Mouse (Mus musculus) limb, embryonic 14.5 days (tissue): ENCODE measurements around the gene Vsig10. TPM values are rescaled to one million over a fixed set of nuclear protein-coding genes. Genes with fewer than 3 reads are reported as not detected.

ENCODE experiments used
- ATAC-seq: fragments of 200-750 bp; cut with Nextera tagmentation; 2 replicates; pipeline ENCODE4 v1.8.0; 2017; ENCODE audit warnings: low read depth, moderate number of reproducible peaks, moderate TSS enrichment; ENCODE audit not compliant: low FRiP score
- DNase-seq: peaks from one replicate; pipeline ENCODE4 v3.0.0-alpha.2; 2015; ENCODE audit warnings: low spot score
- H3K27ac ChIP-seq: fragments of 300-500 bp; sonication (generic); replicated peaks from 2 replicates; pipeline ENCODE4 v1.5.1; 2014; ENCODE audit warnings: low read depth, mild to moderate bottlenecking, low read length, moderate library complexity, mixed read lengths
- H3K27me3 ChIP-seq: fragments of 300-500 bp; sonication (generic); 2 replicates; pipeline ENCODE4 v1.6.1; 2014; ENCODE audit warnings: low read length, mixed read lengths; ENCODE audit not compliant: control insufficient read depth, insufficient read depth
- H3K36me3 ChIP-seq: fragments of 300-500 bp; sonication (generic); 2 replicates; pipeline ENCODE4 v1.6.1; 2014; ENCODE audit warnings: mild to moderate bottlenecking, low read length, moderate library complexity, mixed read lengths; ENCODE audit not compliant: control insufficient read depth, insufficient read depth
- H3K4me1 ChIP-seq: fragments of 300-500 bp; sonication (generic); 2 replicates; pipeline ENCODE4 v1.6.1; 2014; ENCODE audit warnings: antibody characterized with exemption, low read length, mixed read lengths; ENCODE audit not compliant: control insufficient read depth, insufficient read depth
- H3K4me2 ChIP-seq: fragments of 300-500 bp; sonication (generic); replicated peaks from 2 replicates; pipeline ENCODE4 v1.6.1; 2014; ENCODE audit warnings: low read depth, mild to moderate bottlenecking, low read length, moderate library complexity; ENCODE audit not compliant: severe bottlenecking
- H3K4me3 ChIP-seq: fragments of 300-500 bp; sonication (generic); replicated peaks from 2 replicates; pipeline ENCODE4 v1.5.1; 2014; ENCODE audit warnings: low read length
- H3K9ac ChIP-seq: fragments of 300-500 bp; sonication (generic); 2 replicates; pipeline ENCODE4 v1.6.1; 2014; ENCODE audit warnings: mild to moderate bottlenecking, low read depth, low read length, moderate library complexity; ENCODE audit not compliant: severe bottlenecking
- H3K9me3 ChIP-seq: fragments of 300-500 bp; sonication (generic); 2 replicates; pipeline ENCODE4 v1.6.1; 2016; ENCODE audit warnings: low read length; ENCODE audit not compliant: control insufficient read depth
- POLR2A ChIP-seq: fragments of 200-500 bp; IDR thresholded peaks from 2 replicates; pipeline ENCODE4 v1.8.0; 2012; ENCODE audit warnings: inconsistent platforms, mild to moderate bottlenecking, moderate library complexity, borderline replicate concordance; ENCODE audit not compliant: insufficient read depth, insufficient read length; ENCODE audit errors: extremely low read depth
- WGBS: fragments of 180-500 bp; shearing (Covaris S2); extraction: QIAGEN DNeasy Blood & Tissue Kit; methylation state at CpG from one replicate; pipeline ENCODE4 v1.1.7; 2014; 5-methylcytosine and 5-hydroxymethylcytosine counted together
- polyA plus RNA-seq, 2 experiments: library from polyadenylated mRNA; depleted of rRNA in 1 of 2; stranded (reverse) in 1 of 2; unstranded in 1 of 2; fragments of >200 nt; fragmentation: Nextera tagmentation in 1 of 2; extraction: Ambion mirVana in 1 of 2; gene quantifications; 2 replicates each; pipeline versions ENCODE4 v1.2.1 to v1.2.3; 2012 to 2014

Vsig10 gene
- polyA plus RNA-seq, 2 experiments, result 4.5 to 10.3 TPM

DNA sequence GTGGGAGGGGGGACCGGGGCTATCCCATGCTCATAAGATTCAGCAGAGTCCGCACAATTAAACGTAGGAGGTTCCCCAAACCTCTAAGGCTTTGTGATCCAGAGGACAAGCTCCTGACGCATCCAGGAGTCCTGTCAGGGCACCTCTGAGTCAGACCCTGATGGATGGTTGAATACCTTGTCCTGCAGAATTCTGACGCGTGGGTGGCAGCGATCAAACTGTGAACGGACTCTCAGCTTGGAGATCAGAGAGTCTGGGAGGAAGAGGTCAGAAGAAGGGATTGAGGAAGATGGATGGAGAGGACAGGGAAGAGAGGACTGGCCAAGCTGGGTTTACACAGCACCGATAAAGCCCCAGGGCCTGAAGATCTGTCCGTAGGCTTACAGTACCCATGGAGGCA, 5.0 kb upstream of the Vsig10 start:
- Histone ChIP-seq H3K4me1 (peaks cover 9% of the 10 kb centered on the region), H3K36me3 (no peaks in the 10 kb centered on the region), H3K27ac (peak overlapping the region; percentile 41; the same call in 1 of the 2 replicates), H3K4me2 (peak overlapping the region; percentile 43), H3K4me3 (peak overlapping the region; percentile 22), H3K9ac (no peak overlapping the region), H3K9me3 (no peaks in the 10 kb centered on the region), H3K27me3 (no peaks in the 10 kb centered on the region)
- TF ChIP-seq POLR2A, result no peak
- 29% methylated on average over 10 of the region's 10 CpGs for WGBS
- ATAC-seq, result no peak
- no peak for DNase-seq

DNA sequence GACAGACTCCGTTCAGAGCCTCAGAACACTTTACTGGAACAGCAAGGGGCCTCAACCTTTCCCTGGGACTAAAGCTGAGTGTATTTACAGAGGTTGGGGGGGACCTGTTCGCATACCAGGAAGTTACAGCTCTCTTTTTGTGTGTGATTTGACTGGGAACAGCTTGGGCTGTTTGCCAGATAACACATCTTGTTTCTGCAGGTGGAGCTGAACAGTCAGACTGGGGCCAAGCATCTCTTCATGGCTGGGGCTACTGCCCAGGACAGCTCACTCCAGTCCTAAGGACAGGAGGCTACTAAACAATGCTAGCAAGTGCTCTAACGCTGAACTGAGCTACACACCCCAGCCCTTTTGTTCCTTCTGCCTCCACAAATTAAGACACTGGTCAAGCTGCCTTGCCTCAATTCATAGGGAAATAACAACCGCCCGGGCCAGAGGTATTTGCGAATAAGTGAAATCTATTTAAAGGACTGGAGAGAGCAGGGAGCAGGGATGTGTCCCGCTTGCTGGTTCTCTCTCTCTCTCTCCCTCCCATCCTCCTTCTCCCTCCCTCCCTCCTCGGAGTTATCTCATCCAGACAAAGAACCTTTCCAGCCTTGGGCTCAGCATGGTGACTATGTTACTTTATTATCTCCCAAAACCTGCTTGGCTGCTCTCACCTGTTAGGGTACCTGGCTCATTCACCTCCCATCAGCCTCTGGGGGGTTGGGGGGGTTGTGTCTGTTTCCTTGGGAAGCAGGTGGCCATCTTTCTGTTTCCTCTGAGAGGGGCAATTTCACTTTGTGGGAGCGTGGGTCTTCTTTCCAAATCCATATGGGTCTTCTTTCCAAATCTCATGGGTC, 4.1 kb upstream of the Vsig10 start:
- TF ChIP-seq POLR2A, result no peak
- ATAC-seq (peak; percentile 24; the same call in 1 of the 2 replicates), DNase-seq (peak; percentile 58)
- Histone ChIP-seq H3K27ac (0 out of 2 replicates have a peak overlapping the region, but pooled peaks have one; percentile 41), H3K9me3 (no peaks in the 10 kb centered on the region), H3K27me3 (no peaks in the 10 kb centered on the region), H3K4me2 (peak overlapping the region; percentile 43; the same call in 1 of the 2 replicates), H3K4me1 (peaks cover 9% of the 10 kb centered on the region), H3K36me3 (no peaks in the 10 kb centered on the region), H3K9ac (no peak overlapping the region), H3K4me3 (no peak overlapping the region)
- WGBS, result 25% methylated on average over 9 of the region's 9 CpGs

DNA sequence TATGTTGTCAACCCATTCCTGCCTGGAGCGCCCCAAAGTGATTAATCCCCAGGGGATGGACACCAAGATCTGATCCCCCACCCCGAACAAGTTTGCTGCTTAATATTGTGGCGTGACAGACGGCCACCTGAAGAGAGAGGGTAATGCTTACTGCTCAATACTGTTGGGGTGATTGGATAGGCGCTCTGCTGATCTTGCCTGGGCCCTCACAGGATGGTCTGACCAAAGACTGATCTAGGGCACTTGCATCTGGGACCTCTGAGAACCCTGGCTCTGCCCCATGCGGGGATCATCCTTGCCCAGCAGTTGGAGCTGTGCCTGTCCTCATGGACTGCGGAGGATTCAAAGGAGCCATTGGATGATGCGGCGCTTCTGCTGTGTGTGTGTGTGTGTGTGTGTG, 4.9 kb downstream of the Vsig10 start:
- H3K36me3 ChIP-seq, result no peaks in the 10 kb centered on the region
- H3K4me1 ChIP-seq, result no peaks in the 10 kb centered on the region
- no peak overlapping the region for H3K4me2 ChIP-seq
- DNase-seq, result no peak
- H3K4me3 ChIP-seq, result no peak overlapping the region
- H3K9ac ChIP-seq, result no peak overlapping the region
- no peak for ATAC-seq
- H3K9me3 ChIP-seq, result no peaks in the 10 kb centered on the region
- no peaks in the 10 kb centered on the region for H3K27me3 ChIP-seq
- no peak for TF ChIP-seq POLR2A
- no peak overlapping the region for H3K27ac ChIP-seq
- WGBS, result 83% methylated on average over 9 of the region's 9 CpGs

DNA sequence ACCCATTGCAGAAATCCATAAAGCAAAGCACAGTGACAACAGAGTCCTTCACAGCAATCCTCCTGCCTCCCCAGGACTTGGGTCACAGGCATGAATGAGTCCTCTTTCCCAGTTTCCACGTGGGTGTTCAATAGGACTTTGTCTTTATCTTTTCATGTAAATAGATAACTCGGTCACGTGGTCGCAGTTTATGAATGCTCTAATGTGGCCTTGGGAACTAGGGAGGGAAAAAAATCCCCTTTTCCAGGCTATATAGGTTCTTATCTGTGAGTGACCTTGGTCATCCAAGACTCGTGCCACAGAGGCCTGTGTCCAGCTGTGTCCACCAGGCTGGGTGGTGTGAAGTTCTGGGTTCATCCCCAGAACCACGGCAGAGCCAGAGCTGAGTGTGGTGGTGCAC, 7.5 kb downstream of the Vsig10 start:
- DNase-seq (no peak), ATAC-seq (no peak)
- Histone ChIP-seq H3K27me3 (no peaks in the 10 kb centered on the region), H3K27ac (no peak overlapping the region), H3K9ac (no peak overlapping the region), H3K36me3 (no peaks in the 10 kb centered on the region), H3K4me1 (no peaks in the 10 kb centered on the region), H3K9me3 (no peaks in the 10 kb centered on the region), H3K4me2 (no peak overlapping the region), H3K4me3 (no peak overlapping the region)
- TF ChIP-seq POLR2A, result no peak
- 84% methylated on average over 6 of the region's 6 CpGs for WGBS

DNA sequence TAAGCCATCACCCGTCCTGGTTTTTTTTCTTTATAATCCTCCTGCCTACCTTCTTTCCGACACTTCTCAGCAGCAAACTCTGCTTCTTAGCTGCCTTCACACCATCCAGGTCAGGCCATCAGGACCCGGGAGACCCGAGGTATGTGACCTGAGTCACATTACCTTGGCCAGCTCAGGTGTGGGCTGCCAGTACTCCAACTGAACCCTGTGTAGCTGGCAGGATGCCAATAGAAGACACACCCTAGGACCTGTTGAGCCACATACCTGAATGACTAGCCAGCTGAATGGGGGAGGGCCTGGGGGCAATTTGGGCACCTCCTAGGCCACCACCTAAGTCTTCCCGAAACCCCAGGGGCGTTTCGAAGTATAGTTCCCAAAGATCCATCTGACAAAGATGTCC, 11.6 kb downstream of the Vsig10 start:
- Histone ChIP-seq H3K27me3 (no peaks in the 10 kb centered on the region), H3K36me3 (no peaks in the 10 kb centered on the region), H3K9me3 (no peaks in the 10 kb centered on the region), H3K4me3 (no peak overlapping the region), H3K4me2 (no peak overlapping the region), H3K9ac (no peak overlapping the region), H3K27ac (no peak overlapping the region), H3K4me1 (no peaks in the 10 kb centered on the region)
- DNase-seq (no peak), ATAC-seq (no peak)
- WGBS, result 74% methylated on average over 7 of the region's 7 CpGs
- no peak for TF ChIP-seq POLR2A

DNA sequence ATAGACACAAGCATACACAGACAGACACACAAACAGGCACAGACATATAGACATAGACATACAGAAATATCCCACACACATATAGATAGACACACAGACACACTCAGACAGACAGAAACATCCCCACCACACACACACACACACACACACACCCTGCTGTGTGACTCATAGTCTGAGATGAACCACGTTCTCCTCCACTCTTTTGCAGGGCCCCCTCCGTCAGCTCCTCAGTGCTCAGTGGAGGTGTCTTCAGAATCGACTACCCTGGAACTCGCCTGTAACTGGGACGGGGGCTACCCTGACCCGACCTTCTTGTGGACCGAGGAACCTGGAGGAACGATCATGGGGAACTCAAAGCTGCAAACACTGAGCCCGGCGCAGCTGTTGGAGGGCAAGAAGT, 19.1 kb downstream of the Vsig10 start:
- no peak for TF ChIP-seq POLR2A
- H3K27ac ChIP-seq, result no peak overlapping the region
- no peak for DNase-seq

More for the DNA sequence above, 19.1 kb downstream of the Vsig10 start:
- no peaks in the 10 kb centered on the region for H3K36me3 ChIP-seq
- no peaks in the 10 kb centered on the region for H3K9me3 ChIP-seq
- H3K9ac ChIP-seq, result no peak overlapping the region
- 89% methylated on average over 10 of the region's 10 CpGs for WGBS
- H3K27me3 ChIP-seq, result no peaks in the 10 kb centered on the region
- ATAC-seq, result no peak
- no peak overlapping the region for H3K4me3 ChIP-seq
- H3K4me1 ChIP-seq, result no peaks in the 10 kb centered on the region
- no peak overlapping the region for H3K4me2 ChIP-seq
